Mouse (Mus musculus) layer of hippocampus, adult 18-20 months (tissue): ENCODE measurements at regions not wholly inside any gene's neighbourhood (a gene's known extent, or its start where the extent isn't known, plus 50 kb on each side); places are given as distances from the start of the nearest gene placed in this dataset.

ENCODE experiments used
- DNase-seq, 2 experiments: peaks; one replicate each; pipeline ENCODE4 v3.0.0; 2022; ENCODE audit warnings: low spot score in 2 of 2

DNA sequence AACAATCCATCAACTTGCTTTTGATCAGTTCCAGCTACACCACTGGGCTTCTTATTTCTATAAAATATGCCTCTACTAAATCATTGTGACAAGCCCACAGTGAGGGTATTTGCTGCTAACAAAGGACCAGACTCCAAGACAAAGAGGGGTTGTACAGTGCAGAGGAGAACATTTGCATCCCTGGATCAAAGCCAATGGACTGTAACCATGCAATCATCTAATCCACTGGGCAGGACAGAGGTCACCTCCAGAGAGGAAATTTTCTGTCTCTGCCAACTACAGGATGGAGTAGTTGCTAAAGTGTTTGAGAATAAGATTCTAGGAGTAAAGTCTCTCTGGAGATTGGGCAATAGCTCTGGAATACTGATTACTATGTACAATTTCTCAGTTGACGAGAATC lies 272.9 kb downstream of the Cox7c start:
- no peak for DNase-seq

DNA sequence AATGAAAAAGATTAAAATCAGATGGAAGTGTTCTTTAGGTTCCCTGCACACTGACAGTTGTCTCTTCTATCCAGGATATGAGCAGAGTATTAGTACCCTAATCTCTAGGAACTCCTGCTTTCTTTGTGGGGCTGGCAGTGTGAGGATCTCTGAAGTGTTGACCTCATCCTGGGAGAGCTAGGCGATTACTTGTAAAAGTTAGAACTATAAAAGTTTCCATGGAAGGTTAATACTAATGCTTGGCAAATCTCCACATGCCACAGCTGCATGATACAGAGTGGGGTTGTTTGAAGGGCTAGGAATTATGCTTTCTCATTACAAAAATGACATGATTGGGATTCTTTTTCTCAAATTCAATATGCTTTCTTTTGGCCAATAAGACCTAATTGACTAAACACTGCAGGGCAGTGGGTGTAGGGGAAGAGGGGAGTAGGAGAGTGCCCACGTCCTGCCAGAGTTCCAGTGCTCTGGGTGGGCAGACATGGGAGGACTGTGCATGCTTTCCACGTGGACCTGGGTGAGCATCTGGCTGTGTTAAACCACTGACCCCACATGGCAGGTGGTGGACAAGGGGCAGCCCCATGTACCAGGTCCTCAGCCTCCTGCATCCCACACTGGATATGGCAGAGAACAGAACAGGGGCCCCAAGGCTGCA lies 275.6 kb downstream of the Cox7c start:
- DNase-seq, result no peak

DNA sequence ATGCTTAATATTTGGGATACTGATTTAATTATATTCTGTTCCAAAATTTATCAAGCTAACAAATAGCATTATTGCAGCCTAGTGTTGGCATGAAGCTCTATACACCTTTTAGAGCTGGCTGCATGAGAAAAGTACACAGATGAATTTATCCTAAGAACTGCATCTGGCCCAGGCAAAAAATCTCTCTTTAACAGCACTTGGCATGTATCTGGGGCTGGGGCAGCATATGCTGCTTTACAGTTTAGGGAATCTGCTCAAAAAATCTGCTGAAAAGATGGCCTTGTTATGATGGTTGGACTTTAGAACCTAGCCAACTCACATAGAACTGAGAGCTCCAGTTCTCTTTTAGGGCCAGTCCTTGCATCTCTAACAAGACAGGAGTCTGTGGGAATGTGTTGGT lies 276.2 kb downstream of the Cox7c start:
- peak in 1 of 2 experiments; percentile 27 for DNase-seq

GRCm38 (mm10) chr13:85768520-85768919 lies 278.2 kb downstream of the Cox7c start:
- DNase-seq, result peak in 1 of 2 experiments; percentile 7

DNA sequence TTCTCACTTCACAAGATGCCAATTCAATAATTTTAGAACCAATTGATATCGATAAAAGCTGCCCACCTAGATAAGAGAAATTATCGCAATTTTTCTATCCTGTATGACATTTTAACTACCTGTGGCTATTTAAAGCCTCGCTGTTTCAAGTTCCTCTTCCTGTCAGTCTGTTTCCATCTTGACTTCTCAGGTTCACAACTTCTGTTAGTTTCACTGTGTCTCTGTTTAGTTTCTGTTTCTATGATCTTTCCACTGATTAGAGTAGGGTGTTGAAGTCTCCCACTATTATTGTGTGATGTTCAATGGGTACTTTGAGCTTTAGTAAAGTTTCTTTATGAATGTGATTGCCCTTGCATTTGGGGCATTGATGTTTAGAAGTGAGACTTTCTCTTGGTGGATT lies 322.1 kb downstream of the Cox7c start:
- no peak for DNase-seq

GRCm38 (mm10) chr13:85724105-85724504 lies 322.6 kb downstream of the Cox7c start:
- DNase-seq, result no peak

GRCm38 (mm10) chr13:85720314-85720713 lies 326.4 kb downstream of the Cox7c start:
- DNase-seq, result no peak

DNA sequence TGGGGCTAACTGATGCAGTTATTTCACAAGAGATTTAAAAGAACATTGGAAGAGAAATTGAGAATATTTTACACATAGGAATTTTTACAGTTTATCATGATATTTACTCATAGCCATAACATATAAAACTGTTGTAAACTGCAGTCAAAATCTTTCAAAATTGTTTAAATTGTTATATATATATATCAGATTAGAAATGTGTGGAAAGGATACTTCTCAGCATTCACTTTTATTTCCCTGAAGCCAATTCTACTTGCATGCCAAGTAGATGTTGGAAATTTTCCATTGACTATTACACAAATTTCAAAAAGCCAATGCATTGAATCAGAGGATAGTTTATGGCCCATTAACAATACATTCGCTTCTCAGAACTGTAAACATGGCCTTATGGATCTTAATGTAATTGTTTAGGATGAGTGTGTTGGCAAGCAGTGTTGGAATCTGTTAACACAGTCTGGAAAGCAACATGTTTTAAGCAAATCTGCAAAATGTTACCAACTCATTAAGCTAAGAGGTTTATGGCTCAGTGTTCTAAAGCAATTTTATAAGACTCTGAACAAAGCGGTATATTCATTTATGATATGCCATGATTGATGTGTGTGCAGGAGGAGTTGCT lies 330.7 kb downstream of the Cox7c start:
- DNase-seq, result peak in 1 of 2 experiments; percentile 19

DNA sequence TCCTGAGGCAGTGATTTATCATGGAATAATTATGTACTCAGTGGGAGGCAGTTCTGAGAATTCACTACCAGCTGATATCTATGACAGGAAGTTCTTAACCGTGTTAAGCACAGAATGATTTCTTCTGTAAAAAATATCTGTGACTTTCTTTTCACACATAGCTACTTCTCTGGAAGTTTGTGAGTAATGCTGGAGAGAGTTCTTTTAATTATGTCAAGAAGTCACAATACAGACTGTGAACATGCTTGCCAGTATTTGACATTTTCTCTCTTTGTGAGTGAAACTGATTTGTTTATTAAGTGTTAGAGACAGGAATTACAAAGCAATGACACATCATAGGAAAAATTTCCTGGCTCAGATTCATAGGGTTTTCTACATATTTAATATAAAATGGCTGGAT lies 354.3 kb downstream of the Cox7c start:
- no peak for DNase-seq
